Comparison of ENCODE assay signal across 9 mouse cellular contexts in genomic region chr5:103843938-103844337, GRCm38 (mm10).
A peak's percentile ranks its signal among the peaks of the same experiment; 100 is the strongest.
DNase-seq lines count a peak whose midpoint lies in the region; ATAC-seq and TF ChIP-seq lines count a peak whose summit lies in the region.
"Had no signal": no experiment of that assay in that cellular context is flagged by ENCODE, and none has a peak within 500 bp of the region (broad histone marks: within the 10 kb centered on the region; RNA-seq: fewer than 3 reads in every experiment).

No protein-coding gene starts in this region.

- no peak overlapping the region for H3K27ac ChIP-seq in heart, embryonic 11.5 days (ENCODE audit: low read depth, low read length)
- H3K27ac ChIP-seq in small intestine, adult 2 months (ENCODE audit: insufficient read depth, low read depth, low read length), result no peak overlapping the region
- H3K27ac ChIP-seq in hindbrain, embryonic 12.5 days, result no peak overlapping the region
- H3K27ac ChIP-seq: embryonic facial prominence, embryonic 12.5 days had no signal

- peak; percentile 50; the same call in 1 of the 2 replicates for TF ChIP-seq CTCF in small intestine, adult 2 months (IDR thresholded peaks at IDR 0.05; ENCODE audit: extremely low read depth, insufficient read length, insufficient replicate concordance, low read depth, low read length)

- 38% methylated on average over 1 of the region's 1 CpGs for WGBS in heart, embryonic 11.5 days (ENCODE audit: insufficient replicate concordance)
- WGBS in small intestine, adult 2 months, result 65% methylated on average over 1 of the region's 1 CpGs
- WGBS in hindbrain, embryonic 12.5 days, result 58% methylated on average over 1 of the region's 1 CpGs

- peaks cover 6% of the 10 kb centered on the region; the same call in 1 of the 2 replicates for H3K36me3 ChIP-seq in heart, embryonic 11.5 days (ENCODE audit: control insufficient read depth, insufficient read depth, low read length)
- H3K36me3 ChIP-seq in small intestine, adult 2 months (ENCODE audit: control insufficient read depth, insufficient read depth, low read length), result peaks cover 79% of the 10 kb centered on the region
- peaks cover 22% of the 10 kb centered on the region for H3K36me3 ChIP-seq in hindbrain, embryonic 12.5 days

- no peak overlapping the region for H3K4me2 ChIP-seq in heart, embryonic 11.5 days
- H3K4me2 ChIP-seq in hindbrain, embryonic 12.5 days (replicated peaks), result no peak overlapping the region
- H3K4me2 ChIP-seq: embryonic facial prominence, embryonic 12.5 days had no signal

- no peak for TF ChIP-seq POLR2A in small intestine, adult 2 months (IDR thresholded peaks at IDR 0.05; ENCODE audit: low read depth, low read length)

- peaks cover 8% of the 10 kb centered on the region for H3K4me1 ChIP-seq in heart, embryonic 11.5 days (ENCODE audit: control insufficient read depth, insufficient read depth, low read length)
- no peaks in the 10 kb centered on the region for H3K4me1 ChIP-seq in small intestine, adult 2 months (ENCODE audit: control insufficient read depth, insufficient read depth, insufficient read length, low read length)
- H3K4me1 ChIP-seq in hindbrain, embryonic 12.5 days, result peaks cover 17% of the 10 kb centered on the region

- no peak overlapping the region for H3K9ac ChIP-seq in heart, embryonic 11.5 days (ENCODE audit: low read depth, low read length)
- H3K9ac ChIP-seq in hindbrain, embryonic 12.5 days, result no peak overlapping the region
- H3K9ac ChIP-seq: embryonic facial prominence, embryonic 12.5 days had no signal

- H3K27me3 ChIP-seq in heart, embryonic 11.5 days (ENCODE audit: control insufficient read depth, insufficient read depth, low read length), result no peaks in the 10 kb centered on the region
- H3K27me3 ChIP-seq in small intestine, adult 2 months (ENCODE audit: control insufficient read depth, insufficient read depth, low read length), result no peaks in the 10 kb centered on the region
- no peaks in the 10 kb centered on the region for H3K27me3 ChIP-seq in hindbrain, embryonic 12.5 days

- intact Hi-C loops in heart, postnatal 14 days (cut with DNase I), result loop anchor here (10.0 kb wide), 1 partner anchor 489 kb away; no protein-coding TSS in a partner anchor
- intact Hi-C loops in left cerebral cortex, postnatal 25 days (cut with DNase I), result loop anchor here (5.0 kb wide), 1 partner anchor 162 kb away; no protein-coding TSS in a partner anchor

- H3K9me3 ChIP-seq in heart, embryonic 11.5 days (replicated peaks; ENCODE audit: control insufficient read depth, low read length), result no peaks in the 10 kb centered on the region
- no peaks in the 10 kb centered on the region for H3K9me3 ChIP-seq in hindbrain, embryonic 12.5 days (replicated peaks)
- H3K9me3 ChIP-seq: embryonic facial prominence, embryonic 12.5 days had no signal

- DNase-seq in heart, postnatal 14 days, result peak; percentile 46 to 61
- DNase-seq in A20 (ENCODE audit: low read depth, low spot score), result peak; percentile 52
- DNase-seq in NIH3T3 (ENCODE audit: low read depth), result peak; percentile 73
- DNase-seq in embryo, embryonic 11.5 days (ENCODE audit: low read depth, low spot score), result peak; percentile 9
- peak; percentile 41 to 54 for DNase-seq in left cerebral cortex, postnatal 25 days (ENCODE audit: low spot score in 2 of 2)

- ATAC-seq in heart, embryonic 11.5 days (replicated peaks; ENCODE audit: insufficient number of reproducible peaks, low FRiP score, low TSS enrichment), result no peak
- no peak for ATAC-seq in hindbrain, embryonic 12.5 days (ENCODE audit: low FRiP score)

- H3K4me3 ChIP-seq in heart, embryonic 11.5 days (ENCODE audit: low read depth, low read length), result no peak overlapping the region
- H3K4me3 ChIP-seq in small intestine, adult 2 months (ENCODE audit: low read depth, low read length), result no peak overlapping the region
- no peak overlapping the region for H3K4me3 ChIP-seq in hindbrain, embryonic 12.5 days
- H3K4me3 ChIP-seq: embryonic facial prominence, embryonic 12.5 days had no signal

Comparison
In these comparisons a context has a peak if more than half of its experiments do, and no peak if none do; other contexts are left out.
1. DNase-seq: peak in every context shown above with its lines; median percentile 73 in NIH3T3; 54 in heart, postnatal 14 days; 52 in A20; 48 in left cerebral cortex, postnatal 25 days; 9 in embryo, embryonic 11.5 days.